Mouse (Mus musculus) gastrocnemius, postnatal 25 days (tissue): ENCODE results near the gene Galnt7. TPM values are rescaled to one million over a fixed set of nuclear protein-coding genes. Genes with fewer than 3 reads are reported as not detected.

ENCODE experiments used
- DNase-seq: peaks from one replicate; pipeline ENCODE4 v3.0.0; 2022
- total RNA-seq, 2 experiments: library from RNA; stranded (reverse); gene quantifications; 1 replicate in 1 of 2; 2 replicates in 1 of 2; pipeline ENCODE4 v1.2.3; 2021

Galnt7 gene
- total RNA-seq, 2 experiments from 2014 or later, result 2.9 to 3.6 TPM

DNA sequence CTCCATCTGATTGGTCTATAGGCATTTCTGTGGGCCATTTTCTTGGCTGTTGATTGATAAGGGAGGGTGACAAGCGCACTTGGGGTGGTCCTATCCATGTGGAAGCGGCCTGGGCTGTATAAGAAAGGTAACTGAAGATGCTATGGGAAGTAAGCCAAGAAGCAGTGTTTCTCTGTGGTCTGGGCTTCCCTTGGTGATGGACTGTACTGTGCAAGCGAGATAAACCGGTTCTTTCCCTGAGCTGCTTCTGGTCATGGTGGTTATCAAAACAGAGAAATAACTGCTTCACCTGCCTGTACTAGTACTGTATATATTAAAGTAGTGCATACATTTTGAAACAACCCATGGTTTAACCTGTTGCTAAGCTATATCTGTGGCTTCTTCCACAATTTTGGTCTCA, 161.0 kb downstream of the Galnt7 start:
- no peak for DNase-seq

DNA sequence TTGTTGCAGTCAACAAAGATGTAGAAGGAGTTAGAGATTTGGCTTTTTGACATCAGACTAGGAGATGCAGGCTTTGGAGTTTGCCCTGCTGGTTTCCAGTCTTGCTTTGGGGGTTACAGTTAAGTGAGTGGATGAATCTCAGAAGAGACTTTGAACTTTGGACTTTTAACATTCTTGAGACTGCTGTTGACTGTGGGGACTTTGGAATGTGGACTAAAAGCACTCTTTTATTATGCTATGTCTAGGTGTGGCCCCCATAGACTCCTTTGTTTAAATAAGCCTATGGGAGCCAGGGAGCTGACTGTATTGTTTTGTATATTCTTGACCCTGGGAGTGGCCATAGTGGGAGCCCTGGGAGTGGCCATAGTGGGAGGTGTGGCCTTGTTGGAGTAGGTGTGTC, 162.9 kb downstream of the Galnt7 start:
- DNase-seq, result no peak

DNA sequence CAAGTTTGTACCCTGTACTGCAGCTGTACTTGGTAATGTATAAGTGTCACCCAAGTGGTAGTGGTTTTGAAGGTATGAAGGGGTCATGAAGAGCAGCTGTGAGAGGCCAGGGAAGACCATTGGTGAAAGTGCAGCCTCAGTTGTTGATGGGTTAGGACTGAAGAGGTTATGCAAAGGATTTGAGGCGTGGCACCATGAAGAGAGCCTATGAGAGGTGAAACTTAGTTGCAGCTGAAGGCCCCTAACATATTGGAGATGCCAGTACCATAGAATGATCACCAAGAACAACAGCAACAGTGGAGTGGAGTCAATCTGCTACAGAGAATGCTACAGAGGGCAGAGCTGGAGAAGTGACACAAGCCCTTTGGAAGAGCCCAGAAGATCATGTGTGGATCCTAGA, 163.5 kb downstream of the Galnt7 start:
- DNase-seq, result no peak

DNA sequence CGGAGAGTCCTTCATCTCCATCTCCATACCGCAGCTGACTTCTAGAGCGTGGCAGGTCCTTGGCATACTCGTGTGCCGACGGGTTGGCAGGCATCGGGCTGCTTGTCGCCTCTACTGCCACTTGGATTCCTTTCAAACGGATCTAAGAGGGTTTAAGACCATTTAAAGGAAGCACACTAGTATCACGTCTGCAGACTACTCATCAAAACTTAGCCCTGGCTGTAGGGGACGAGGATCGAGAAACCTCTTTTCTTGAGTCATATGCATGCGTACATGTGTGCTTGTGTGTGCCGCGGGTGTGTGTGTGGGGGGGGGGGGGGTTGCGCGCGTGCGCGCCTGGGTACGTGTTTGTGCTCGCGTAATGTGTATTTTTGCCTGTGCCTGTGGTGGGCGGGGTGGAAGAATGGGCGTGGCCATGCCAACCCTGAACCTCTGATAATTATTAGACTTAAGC, 164.5 kb downstream of the Galnt7 start:
- DNase-seq, result peak; percentile 56

DNA sequence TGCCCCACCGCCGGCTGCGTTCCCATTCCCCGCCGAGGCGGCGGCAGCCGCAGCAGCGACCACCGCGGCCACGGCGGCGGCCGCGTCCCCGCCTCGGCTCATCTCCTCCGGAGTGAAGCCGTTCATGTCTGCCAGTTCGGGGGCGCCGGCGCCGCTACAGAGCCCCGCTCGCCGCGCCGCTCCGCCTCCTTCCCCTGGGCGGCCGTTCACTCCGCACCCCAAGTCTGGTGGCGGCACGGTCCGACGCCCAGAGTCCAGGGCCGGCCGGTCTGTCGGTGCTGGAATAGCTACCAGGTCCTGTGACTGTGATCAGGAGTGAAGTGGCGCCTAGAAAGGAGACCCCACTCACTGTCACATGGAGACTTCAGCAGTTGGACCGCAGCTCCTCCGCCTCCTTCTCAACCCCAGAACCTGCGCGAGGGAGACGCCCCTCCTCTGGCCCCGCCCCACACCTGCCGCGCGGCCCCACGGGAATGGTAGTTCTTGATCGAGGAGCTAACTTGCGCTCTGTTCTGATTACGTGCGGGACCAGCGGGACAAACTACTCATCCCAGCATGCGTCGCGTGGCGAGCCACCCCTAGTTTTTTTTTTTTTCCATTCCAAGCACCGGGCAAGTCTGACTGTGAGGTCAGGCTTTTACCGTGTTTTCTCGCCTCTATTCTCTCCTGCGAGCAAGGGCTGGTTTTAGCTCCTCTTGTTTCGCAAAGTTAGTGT, 165.2 kb downstream of the Galnt7 start, which contains the start of gene Sap30:
Sap30 (minus strand) TSS at position 420 of the 715 bp plus-strand sequence.
- peak; percentile 99 for DNase-seq

DNA sequence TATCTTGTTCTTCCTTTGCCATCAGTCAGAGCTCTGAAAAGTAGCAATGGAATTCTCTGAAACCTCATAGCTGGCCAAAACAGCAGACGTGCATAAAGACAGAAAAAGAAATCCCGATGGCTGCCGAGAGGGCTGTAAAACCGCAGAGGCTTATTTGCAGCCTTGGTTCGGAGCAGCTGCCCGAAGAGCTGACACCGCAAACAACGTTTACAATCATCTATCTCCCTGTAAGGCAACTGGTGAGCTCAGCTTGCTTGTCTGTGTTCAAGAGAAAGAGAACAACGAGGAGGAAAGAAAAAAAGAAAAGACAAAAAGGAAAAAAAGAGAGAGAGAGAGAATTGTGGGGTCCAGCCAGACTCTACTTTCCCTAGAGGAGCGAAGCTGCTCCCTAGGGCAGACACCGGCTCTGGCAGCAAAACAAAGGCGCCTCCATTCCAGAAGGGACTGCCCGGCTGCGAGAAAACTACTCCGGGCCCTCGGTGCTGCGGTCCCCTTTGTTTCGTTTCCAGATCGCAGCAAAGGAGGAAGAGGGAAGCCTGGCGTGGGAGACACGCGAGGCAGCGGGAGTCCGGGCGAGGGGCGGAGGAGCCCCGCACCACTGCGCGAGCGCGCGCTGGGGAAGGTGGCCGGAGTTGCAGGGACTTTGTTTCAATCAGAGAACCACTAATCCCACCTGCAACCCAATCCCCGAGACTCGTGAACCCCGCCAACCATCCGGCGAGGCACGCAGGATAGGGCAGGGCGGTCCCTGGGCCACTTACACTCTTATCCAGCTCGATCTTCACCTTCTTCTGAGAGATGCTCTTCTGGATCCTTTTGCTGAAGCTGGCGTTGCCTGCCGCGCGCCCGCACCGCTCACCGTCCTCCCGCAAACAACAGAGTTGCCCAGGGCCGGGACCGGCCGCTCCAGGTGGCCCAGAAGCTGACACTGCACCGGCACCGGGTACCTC, 166.1 kb downstream of the Galnt7 start:
- peak; percentile 19 for DNase-seq

DNA sequence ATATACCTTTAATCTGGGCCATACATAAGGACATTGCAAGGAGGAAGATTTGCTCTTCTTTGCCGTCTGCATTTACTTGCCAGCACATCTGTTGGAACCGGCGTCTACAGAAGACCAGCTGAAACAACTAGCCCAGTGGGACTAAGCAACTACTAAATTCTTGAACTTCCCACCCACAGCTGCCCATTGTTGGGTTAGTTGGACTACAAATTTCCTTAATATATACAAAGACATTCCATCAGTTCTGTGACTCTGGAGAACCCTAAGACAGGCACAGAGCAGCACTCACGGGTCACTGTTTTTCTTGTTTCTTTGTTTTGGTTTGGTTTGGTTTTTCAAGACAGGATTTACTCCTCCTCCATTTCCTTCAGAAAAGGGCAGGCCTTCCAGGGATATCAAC, 172.2 kb downstream of the Galnt7 start:
- DNase-seq, result no peak

DNA sequence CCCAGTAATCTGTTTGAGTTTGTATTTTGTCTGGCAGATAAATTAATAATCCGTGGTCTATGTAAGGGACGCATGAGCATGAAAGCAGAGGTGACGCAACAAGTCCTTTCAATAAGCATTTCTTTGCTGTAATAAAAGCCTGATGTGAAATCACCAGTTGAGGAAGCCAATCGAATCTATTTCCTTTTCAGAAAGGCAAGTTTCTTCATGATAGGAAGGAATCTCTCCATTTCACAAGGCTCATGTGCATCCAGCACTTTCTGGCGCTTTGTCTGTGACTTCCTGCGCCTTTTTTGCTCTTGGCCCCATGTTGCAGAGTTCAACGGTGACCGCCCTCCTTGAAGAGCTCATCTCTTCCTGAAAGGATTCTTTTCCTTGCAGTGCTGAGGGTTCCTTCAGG, 173.1 kb downstream of the Galnt7 start:
- no peak for DNase-seq

DNA sequence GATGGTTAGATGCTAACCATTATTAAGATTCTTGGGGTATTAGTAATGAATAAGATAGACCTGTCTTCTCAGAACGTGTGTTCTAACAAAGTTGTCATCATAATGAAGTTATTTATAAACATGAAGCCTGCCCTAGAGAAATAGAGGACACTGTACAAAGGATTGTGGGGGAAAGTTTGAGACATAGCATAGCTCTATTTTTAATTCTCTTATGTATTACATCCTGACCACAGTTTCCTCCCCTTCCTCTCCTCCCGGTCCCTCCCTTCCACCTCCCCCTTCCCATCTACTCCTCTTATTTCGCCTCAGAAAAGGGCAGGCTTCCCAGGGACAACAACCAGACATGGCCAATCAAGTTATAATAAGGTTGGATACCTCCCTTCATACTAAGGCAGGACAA, 174.4 kb downstream of the Galnt7 start:
- no peak for DNase-seq

Other genes with a start within 250 kb of the Galnt7 start
- gene Scrg1, start 197.1 kb downstream of the Galnt7 start, total RNA-seq, result not detected
- gene Sap30, start 165.2 kb downstream of the Galnt7 start, total RNA-seq, result 10 to 100 TPM; 10.2 to 18.5 TPM
- 1 to 10 TPM; 2.7 to 5.6 TPM for gene Hmgb2, start 141.1 kb downstream of the Galnt7 start, total RNA-seq